Mouse (Mus musculus) spleen, postnatal 36 days (tissue): ENCODE results near the gene Tmem184a.

ENCODE experiments used
- DNase-seq, 2 experiments: peaks; one replicate each; pipeline ENCODE4 v3.0.0; 2022; ENCODE audit warnings: low spot score in 2 of 2, mixed read lengths in 1 of 2

The Tmem184a gene

DNA sequence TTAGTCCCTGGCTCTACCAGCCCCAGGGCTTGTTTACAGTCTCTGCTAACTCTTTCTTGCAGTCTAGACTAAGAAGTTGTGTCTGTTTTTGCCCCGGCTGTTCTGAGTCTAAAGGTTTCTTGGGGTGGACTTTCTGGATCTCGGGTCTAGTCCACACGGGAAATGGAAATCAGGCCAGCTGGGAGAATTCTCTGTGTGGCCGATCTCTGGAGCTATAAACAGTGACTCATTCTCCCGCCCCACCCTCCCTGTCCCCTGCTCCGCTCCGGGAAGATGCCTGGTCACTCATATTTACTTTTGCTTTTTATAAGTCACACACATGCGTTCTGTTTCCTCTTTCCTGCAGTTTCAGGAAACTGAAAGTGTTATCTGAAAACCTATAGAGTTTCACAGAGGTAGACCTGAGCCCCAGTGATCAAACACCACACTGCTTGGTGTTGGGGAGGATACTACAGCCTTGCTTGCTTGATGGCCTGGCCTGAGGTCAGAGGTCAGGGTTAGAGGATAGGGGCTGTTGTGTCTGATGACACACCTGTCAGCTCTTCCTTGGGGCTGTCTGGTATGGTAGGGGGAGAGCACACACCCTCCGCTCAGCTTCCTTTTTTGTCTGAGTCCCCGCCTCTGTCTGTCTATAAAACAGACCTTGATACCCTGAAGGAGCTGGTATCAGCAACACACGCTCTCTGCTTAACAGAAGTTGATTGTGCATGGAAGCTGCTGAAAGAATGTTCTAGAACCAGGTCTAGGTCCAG is 26.2 kb downstream of the Tmem184a start:
- peak; percentile 25 to 31 for DNase-seq

DNA sequence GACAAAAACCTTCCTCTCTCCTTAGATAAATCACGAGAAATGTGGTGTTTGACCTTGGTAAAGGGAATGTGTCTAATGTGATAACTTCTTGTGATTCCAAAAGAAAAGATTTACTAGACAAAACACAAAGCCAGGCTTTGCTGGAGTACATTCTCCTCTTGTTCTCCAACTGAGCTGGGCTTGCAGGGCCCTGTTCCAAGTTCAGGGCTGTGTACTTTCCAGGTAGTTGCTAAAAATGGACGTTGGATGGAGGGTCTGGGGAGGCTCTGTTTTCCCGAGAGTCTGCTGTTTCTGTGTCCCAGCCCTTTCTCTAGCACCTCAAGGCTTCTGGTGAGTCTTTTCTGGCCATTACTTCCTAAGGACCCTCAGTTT is 26.8 kb downstream of the Tmem184a start:
- no peak for DNase-seq

DNA sequence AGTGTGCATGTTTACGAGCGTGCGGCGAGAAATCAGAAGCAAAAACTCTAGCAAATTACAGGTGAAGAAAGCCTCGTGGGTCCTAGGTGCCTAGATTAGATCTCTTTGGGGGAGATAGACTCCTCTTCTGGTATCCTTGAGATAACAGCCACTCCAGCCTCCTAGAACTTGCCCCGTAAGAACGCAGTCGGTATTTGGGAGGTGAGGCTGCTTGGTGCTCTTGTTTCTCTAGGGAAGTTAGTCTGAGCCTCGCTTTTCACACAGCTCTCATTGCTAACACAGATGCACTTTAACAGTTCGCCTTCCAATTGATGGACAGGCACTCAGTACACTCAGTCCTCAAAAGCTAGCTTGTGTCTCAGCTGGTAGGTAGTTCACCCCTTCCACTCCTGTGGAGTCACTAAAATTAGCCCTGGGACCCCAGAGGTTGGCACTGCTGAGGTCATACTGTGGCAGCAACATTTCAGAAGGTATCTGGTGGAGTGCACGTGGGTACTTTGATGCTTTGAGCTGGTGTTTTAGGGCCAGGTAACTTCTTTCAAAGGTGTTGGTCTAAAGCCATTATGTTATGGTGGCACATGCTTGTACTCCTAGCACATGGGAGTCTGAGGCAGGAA is 27.4 kb downstream of the Tmem184a start:
- DNase-seq: no peak

DNA sequence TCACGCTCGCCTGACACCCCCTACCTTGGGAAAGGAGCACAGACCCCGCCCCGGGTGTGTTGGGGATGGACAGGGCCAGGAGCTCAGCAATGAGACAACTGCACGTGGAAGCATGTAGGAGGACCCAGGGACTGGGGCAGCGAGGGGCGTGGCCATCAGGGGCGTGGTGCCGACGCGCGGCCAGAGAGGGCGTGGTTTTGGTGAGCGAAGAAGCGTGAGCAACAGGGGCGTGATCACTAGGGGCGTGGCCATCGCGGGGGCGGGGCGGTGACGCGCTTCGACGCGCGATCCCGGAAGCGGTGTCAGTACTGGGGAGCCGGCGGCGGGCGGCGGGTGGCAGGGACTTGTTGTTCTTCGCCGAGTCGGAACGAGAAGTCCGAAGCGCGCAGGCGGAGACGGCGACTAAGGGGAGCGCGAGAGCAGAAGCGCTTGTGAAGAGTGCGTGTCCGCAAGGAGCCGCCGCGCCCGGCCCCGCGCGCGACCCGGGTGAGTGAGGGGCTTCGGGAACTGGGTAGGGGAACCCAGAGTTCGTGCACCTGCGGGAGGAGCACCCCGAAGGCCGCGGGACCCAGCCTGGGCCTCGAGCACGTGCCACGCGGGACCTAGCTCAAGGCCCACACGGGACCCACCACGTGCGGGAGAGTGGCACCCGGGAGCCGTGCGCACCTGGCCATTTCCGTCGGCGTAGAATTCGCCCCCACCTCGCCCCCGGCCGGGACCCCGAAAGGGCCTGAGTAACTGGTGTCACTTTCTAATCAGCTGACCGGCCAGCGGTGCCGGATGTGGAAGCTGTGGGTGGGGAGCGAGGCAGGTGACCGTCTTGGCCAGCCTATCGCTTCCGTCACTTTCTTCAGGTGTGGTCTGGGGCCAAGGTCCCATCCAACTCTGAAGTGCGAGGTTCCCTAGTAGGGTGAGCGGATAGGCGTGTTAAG is 28.2 kb downstream of the Tmem184a start, which contains the start of gene Mafk:
Gene Mafk (plus strand): TSS at position 287 of the 932 bp plus-strand sequence.
- DNase-seq: peak; percentile 98 to 99

DNA sequence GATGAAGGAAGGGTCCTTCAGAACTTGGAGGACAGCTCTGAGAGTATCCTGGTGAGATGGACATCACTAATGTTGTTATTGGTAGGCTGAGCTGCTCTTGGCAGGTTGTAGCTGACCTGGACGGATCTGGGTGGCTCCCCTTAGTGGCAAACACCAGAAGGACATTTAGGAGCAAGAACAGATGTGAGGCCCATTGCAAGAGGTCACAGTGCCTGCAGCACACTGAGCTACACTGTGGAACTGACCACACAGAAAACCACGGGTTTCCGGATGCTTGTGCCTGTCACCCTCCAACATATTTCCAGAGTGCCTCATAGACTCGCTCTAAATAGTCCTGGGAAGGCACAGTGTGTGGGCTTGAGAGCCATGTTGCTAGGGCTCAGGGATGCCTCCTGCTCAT is 30.3 kb downstream of the Tmem184a start:
- DNase-seq: no peak

DNA sequence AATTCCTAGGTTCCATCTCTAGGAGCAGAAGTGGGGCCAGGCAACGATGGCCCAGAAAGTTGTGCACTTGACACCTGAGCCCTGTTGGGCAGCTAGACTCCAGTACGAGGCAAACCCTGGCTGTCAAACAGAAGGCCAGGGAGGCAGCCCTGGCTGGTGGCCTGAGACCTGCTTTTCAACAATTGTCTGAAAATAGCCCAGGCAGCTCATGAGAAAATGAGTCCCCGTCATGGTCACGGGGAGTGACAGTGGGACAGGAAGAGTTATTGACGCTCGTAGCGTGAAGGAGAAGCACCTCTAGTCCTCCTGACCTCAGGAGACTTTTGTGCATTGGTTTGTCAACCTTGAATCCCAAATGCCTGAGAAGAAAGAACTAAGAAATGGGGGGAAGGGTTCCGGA is 38.3 kb downstream of the Tmem184a start:
- DNase-seq: peak; percentile 65 to 71

DNA sequence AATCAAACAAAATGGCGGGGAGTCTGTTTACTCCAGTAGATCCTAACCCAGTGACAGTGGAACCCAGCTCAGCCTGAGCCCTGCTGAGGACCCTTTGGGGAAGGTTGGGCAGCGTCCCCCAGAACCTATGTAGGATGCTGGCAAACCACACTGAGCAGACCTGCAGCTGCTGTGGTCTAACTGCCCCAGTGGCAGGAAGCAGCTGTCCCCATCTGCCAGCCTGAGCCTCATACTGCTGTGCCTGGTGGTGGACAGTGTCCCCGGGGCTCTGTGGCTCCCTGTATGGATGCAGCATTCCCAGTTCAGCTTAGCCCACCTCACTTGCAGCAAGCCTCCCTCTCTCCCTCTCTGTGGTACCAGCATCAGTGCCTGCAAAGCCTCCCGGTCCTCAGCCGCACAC is 42.8 kb downstream of the Tmem184a start:
- DNase-seq: no peak

DNA sequence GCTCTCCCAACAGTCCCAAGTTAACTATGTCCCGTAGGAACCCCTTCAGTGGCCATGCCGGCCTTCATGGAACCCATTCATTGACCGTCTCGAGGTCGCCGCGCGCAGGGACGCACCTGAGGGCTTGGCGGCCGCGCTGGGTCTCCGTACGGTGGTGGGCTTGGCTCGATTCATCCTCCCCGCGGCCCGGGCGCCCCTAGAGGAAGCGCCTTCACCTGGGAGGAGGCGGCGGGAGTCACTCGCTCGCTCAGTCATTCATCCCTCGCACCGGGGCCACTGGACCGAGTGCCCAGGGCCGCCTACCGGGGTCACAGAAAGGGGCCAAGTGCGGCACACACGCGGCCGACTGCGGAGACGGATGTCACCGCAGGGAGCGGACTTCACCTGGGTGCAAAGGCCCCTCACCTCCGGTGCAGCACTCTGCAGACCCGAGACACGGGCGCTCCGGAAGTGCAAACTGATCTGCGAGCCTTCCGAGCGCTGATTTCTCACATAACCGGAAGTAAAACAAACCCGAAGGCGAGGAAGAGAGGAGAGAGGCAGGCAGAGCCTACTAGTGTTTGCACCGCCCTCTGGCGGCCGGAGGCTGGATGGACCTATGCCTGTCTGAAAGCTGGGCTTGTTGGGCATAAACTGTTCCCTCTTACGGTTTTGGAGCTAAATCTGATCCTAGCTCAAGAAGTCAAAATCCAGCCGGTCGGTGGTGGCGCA is 44.3 kb downstream of the Tmem184a start, which contains the start of gene Ints1:
Gene Ints1 (minus strand): TSS at position 459 of the 711 bp plus-strand sequence.
- DNase-seq: peak; percentile 94 to 95

DNA sequence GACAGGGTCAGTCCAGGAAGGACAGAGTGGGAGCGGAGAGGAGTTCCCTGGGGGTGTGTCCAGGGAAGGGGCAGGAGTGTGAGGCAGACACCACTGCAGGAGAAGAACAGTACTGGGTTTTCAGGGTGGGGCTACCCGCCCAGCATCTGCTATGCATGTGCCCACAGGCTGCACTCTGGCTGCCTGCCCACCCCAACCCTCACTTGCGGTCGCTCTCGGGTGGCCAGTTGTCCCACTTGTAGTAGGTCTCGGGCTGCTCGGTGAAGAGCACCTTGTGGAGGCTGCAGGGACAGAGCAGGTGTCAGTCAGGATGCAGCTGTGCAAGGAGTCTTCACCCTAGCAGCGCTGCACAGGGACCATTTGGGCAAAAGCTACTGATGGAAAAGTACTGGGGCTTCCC is 51.5 kb downstream of the Tmem184a start:
- DNase-seq: no peak

DNA sequence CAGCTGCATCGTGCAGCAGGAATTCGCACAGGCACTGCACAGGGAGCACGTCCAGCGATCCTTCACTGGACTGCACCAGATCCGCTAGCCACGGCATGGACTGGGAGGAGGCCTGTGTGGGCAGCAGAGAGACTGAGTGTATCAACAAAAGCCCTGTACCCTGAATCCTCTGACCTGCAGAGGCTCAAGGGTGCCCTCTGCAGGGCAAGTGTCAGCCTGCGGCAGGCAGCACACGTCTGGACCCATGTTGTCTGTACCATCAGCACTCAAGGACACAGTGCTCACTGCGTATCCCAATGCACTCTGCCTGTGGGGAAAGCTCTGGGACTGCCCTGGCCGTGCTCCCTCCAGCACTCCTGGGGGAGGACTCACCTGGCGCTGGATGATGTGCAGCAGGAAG is 55.4 kb downstream of the Tmem184a start:
- DNase-seq: no peak

DNA sequence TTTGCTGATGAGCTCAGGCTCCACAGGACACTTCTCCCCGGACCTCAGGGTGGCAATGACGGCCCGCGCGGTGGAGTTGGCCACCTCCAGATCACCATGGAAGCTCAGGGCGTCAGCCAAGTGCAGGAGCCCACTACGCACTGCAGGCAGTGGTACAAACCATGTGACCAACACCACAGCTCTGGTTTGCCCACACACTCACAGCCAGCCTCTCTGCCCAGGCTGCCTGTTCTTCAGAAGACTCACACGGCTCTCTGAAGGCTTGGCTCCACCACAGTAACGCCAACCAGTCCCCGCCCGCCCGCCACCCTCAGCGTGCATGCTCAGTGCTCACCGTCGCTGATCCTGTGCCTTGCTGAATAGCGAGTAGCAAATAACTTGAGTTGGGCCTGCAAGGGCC is 61.6 kb downstream of the Tmem184a start:
- no peak for DNase-seq

DNA sequence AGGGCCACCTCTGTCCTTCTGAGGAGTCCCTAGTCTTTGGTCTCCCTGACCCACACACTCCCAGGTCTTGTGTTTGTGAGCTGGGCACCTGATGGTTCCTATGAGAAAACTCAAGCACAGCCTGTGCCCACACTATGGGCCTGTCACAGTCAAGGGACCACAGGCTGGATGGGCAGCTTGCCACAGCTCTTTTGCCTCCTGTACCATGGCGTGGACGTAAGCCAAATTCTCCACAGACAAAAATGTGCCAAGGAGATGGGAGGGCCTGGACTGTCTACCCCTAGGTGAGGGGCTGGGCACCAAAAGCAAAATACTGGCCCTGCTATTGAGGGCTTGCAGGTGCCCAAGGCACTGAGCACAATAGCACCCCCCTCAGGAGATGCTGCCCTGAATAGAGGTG is 63.1 kb downstream of the Tmem184a start:
- no peak for DNase-seq

DNA sequence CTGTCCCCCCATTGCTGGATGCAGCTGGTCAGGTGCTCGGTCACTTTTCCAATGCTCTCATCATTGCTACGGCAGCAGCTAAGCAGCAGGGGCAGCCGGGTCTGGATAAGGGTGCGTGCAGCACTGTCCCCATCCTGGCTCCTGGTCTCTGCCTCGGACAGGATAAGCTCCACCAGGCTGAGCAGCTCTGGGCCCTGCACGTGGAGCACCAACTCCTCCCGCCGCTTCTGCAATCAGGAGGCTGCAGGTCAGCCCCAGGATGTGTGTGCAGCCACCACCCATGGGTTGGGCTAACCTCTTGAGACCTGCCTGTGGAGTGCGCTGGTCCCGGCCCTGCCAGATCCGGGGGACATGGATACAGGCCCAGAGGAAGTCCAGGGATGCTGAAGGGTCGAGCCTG is 63.6 kb downstream of the Tmem184a start:
- DNase-seq: no peak

DNA sequence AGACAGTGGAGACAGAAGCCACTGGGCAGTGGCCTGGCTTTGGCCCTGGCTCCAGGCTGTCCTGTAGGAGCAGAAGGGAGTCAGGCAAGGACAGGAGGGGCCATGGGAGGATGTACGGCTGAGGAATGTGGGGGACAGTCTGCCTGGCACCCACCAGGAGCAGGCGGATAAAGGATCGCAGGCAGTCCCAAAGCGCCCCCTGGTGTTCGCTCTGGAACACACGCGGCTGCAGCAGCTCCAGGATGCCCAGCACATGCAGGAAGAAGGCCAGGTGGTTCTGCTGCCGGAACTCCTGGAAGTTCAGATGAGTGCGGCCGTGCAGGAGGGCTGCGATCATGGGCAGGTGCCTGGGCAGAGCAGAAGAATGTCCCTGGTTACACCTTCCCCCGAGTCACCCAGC is 65.0 kb downstream of the Tmem184a start:
- no peak for DNase-seq
